In the genomic region with DNA sequence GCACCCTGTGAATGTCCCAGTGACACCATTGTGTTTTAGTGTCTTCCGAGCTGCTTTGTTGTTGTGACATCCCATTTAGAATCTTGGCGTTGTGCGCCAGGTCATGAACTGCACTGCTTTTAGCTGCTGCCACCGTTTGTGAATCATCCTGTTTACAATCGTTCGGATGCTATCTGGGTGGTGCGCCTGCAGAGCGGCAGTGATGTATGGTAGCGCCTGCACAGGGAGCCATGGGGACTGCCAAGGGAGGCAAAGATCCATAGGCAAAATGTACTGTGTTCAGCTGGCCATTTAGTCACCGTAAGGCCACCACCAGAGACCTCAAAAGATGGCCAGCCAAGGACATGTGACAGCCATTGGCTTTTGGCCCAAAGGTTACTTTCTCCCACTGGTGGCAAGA, we compare ENCODE assay signal across 15 mouse cellular contexts.
"Had no signal": no experiment of that assay in that cellular context is flagged by ENCODE, and none has a peak within 500 bp of the region (broad histone marks: within the 10 kb centered on the region; RNA-seq: fewer than 3 reads in every experiment).

No protein-coding gene starts in this region.

- H3K4me3 ChIP-seq: layer of hippocampus, adult 2 months; left cerebral cortex, adult 2 months; limb, embryonic 10.5 days; liver, embryonic 15.5 days; megakaryocyte, embryonic 14.5 days; midbrain, embryonic 15.5 days; neural tube, embryonic 12.5 days; stomach, embryonic 15.5 days had no signal

- H3K27ac ChIP-seq: layer of hippocampus, adult 2 months; left cerebral cortex, adult 2 months; limb, embryonic 10.5 days; liver, embryonic 15.5 days; macrophage; midbrain, embryonic 15.5 days; neural tube, embryonic 12.5 days; stomach, embryonic 15.5 days had no signal

- H3K9me3 ChIP-seq: limb, embryonic 10.5 days; liver, embryonic 15.5 days; midbrain, embryonic 15.5 days; neural tube, embryonic 12.5 days; stomach, embryonic 15.5 days had no signal

- ATAC-seq: midbrain, embryonic 15.5 days had no signal

- H3K27me3 ChIP-seq: liver, embryonic 15.5 days; megakaryocyte, embryonic 14.5 days; midbrain, embryonic 15.5 days; neural tube, embryonic 12.5 days; stomach, embryonic 15.5 days had no signal

- H3K36me3 ChIP-seq: limb, embryonic 10.5 days; liver, embryonic 15.5 days; midbrain, embryonic 15.5 days; neural tube, embryonic 12.5 days; stomach, embryonic 15.5 days had no signal

- DNase-seq: kidney, adult 11 months; kidney, postnatal 10 days; kidney, postnatal 4 days; thymus, postnatal 36 days had no signal

- H3K9ac ChIP-seq: liver, embryonic 15.5 days; midbrain, embryonic 15.5 days; neural tube, embryonic 12.5 days; stomach, embryonic 15.5 days had no signal

- H3K4me1 ChIP-seq: liver, embryonic 15.5 days; megakaryocyte, embryonic 14.5 days; midbrain, embryonic 15.5 days; stomach, embryonic 15.5 days had no signal

- H3K4me2 ChIP-seq: liver, embryonic 11.5 days; liver, embryonic 15.5 days; midbrain, embryonic 11.5 days; midbrain, embryonic 15.5 days; neural tube, embryonic 12.5 days; stomach, embryonic 15.5 days had no signal
